Mouse (Mus musculus): ENCODE measurements around the gene Cdc25b. TPM values are rescaled to one million over a fixed set of nuclear protein-coding genes. Genes with fewer than 3 reads are reported as not detected.

Cdc25b gene
- polyA plus RNA-seq, 1 experiment = 73.8 TPM

DNA sequence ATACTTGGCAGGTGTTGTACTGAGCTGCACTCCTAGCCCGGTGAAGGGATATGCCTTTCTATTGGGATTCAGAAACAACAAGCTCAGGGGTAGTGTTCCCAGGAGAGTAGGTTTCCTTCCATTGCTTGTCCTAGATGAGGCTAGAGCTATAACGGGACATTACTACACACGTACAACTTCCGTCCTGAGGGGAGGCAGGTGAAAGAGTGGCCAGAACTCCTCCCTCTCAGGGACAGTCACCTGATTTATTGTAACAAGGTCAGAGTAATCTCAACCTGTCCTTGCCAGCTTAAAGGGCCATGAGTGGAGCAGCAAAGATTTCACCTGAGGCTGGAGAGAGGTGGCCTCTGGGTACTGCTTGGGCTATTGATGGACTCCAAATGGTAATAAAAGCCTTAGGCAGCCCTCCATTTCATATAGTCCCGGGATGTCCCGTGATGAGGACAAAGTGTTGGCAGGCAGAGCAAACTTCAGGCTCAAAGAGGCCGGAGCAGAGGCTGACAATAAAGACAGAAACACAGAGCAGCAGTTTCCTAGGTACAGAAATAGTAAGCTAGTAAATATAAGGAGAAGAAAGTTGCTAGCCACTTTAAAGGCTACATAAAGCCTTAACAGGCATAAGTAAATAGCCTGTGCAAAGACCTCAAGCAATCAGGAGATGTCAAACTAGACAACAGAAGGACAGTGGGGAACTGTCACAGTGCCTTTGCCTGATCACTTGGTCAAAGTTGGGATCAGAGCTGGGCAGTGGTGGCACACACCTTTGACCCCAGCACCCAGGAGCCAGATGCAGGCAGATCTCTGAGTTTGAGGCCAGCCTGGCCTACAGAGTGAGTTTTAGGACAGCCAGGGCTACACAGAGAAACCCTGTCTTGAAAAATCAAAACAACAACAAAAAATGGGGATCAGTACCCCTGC lies 29.5 kb downstream of the Cdc25b start:
- Histone ChIP-seq H3K79me3 (ENCODE audit: low read depth) (peaks cover 2% of the 10 kb centered on the region), H3ac (ENCODE audit: control insufficient read depth, insufficient read length, low read depth) (no peak overlapping the region)
- TF ChIP-seq MAX (IDR thresholded peaks at IDR 0.05) (no peak), FOSL1 (IDR thresholded peaks at IDR 0.05; ENCODE audit: insufficient read depth, low read length, poor library complexity, severe bottlenecking) (no peak), MYOG (IDR thresholded peaks at IDR 0.05; ENCODE audit: control insufficient read depth, extremely low read depth, insufficient read length) (no peak), USF1 (IDR thresholded peaks at IDR 0.05; ENCODE audit: low read depth) (no peak), CTCF (IDR thresholded peaks at IDR 0.05; ENCODE audit: control insufficient read depth, insufficient read depth, insufficient read length) (no peak), MYOD1 (IDR thresholded peaks at IDR 0.05; ENCODE audit: control insufficient read depth, insufficient read length, low read depth) (no peak), CEBPB (IDR thresholded peaks at IDR 0.05; ENCODE audit: low read depth) (no peak)

DNA sequence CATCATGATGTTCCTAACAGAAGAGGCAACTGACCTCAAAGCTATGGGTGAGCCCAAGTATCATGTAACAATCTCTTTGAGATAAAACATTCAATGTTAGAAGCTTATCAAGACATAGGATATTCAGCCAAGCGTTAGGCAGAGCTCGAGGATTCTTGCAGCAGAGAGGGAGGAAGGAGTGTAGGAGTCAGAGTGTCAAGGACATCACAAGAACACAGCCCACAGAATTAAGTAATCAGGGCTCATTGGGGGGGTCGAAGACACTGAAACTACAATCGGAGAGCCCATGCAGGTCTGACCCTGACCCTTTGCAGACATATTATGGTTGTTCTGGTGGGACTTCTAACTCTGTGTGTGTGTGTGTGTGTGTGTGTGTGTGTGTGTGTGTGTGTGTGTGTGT lies 33.3 kb downstream of the Cdc25b start:
- Histone ChIP-seq H3ac (ENCODE audit: control insufficient read depth, insufficient read length, low read depth) (no peak overlapping the region), H3K79me2 (ENCODE audit: control insufficient read depth, insufficient read depth) (no peaks in the 10 kb centered on the region), H3K79me3 (ENCODE audit: low read depth) (no peaks in the 10 kb centered on the region), H3K4me3 (ENCODE audit: insufficient read depth, poor library complexity, severe bottlenecking) (no peak overlapping the region), H3K36me3 (ENCODE audit: control insufficient read depth, insufficient read depth) (no peaks in the 10 kb centered on the region), H3K27me3 (ENCODE audit: control insufficient read depth, insufficient read depth, insufficient read length) (no peaks in the 10 kb centered on the region)
- no peak for TF ChIP-seq MYOD1 (IDR thresholded peaks at IDR 0.05; ENCODE audit: control insufficient read depth, insufficient read length, low read depth)
- TF ChIP-seq MAX (IDR thresholded peaks at IDR 0.05) = no peak
- no peak for TF ChIP-seq CEBPB (IDR thresholded peaks at IDR 0.05; ENCODE audit: low read depth)
- TF ChIP-seq FOSL1 (IDR thresholded peaks at IDR 0.05; ENCODE audit: insufficient read depth, low read length, poor library complexity, severe bottlenecking) = no peak
- no peak for TF ChIP-seq MYOG (IDR thresholded peaks at IDR 0.05; ENCODE audit: control insufficient read depth, extremely low read depth, insufficient read length)
- no peak for TF ChIP-seq CTCF (IDR thresholded peaks at IDR 0.05; ENCODE audit: control insufficient read depth, insufficient read depth, insufficient read length)

More for the DNA sequence above, 29.5 kb downstream of the Cdc25b start:
- Histone ChIP-seq H3K79me2 (ENCODE audit: control insufficient read depth, insufficient read depth) (peaks cover 11% of the 10 kb centered on the region), H3K4me3 (ENCODE audit: insufficient read depth, poor library complexity, severe bottlenecking) (no peak overlapping the region), H3K27me3 (ENCODE audit: control insufficient read depth, insufficient read depth, insufficient read length) (no peaks in the 10 kb centered on the region), H3K36me3 (ENCODE audit: control insufficient read depth, insufficient read depth) (no peaks in the 10 kb centered on the region)

DNA sequence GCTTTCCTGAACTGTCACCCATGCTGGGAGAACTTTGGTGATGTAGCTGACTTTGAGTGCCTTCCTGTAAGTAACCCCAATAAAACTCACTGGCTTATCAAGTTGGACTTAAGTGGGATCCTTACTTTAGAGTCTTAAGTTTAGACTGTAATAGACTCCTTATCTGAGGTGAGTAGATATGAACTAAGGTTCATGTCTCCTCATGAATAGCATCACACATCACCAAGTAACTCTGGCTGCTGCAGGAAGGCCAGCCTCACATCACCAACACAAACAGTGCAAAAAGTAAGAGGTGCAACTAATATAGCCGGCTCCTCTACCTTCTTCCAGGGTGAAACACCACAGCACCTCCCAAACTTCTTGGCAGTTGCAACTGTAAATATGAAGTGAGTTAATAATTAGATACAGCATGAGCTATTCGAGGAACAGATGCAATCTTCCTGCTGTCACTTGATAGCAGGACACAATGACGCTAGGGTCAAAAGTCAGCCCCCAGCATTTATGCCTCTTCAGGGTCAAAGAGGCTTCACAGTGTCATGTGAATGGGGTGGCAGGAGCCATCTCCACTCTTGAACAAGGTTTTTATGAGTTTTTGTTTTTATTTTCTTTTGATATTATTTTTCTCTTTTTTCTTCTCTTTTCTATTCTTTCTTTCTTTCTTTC lies 35.2 kb downstream of the Cdc25b start:
- H3K36me3 ChIP-seq (ENCODE audit: control insufficient read depth, insufficient read depth) = no peaks in the 10 kb centered on the region
- H3K4me3 ChIP-seq (ENCODE audit: insufficient read depth, poor library complexity, severe bottlenecking) = no peak overlapping the region
- no peak overlapping the region for H3ac ChIP-seq (ENCODE audit: control insufficient read depth, insufficient read length, low read depth)
- TF ChIP-seq MAX (IDR thresholded peaks at IDR 0.05) (no peak), MYOD1 (IDR thresholded peaks at IDR 0.05; ENCODE audit: control insufficient read depth, insufficient read length, low read depth) (no peak), CTCF (IDR thresholded peaks at IDR 0.05; ENCODE audit: control insufficient read depth, insufficient read depth, insufficient read length) (no peak), USF1 (IDR thresholded peaks at IDR 0.05; ENCODE audit: low read depth) (no peak), CEBPB (IDR thresholded peaks at IDR 0.05; ENCODE audit: low read depth) (no peak), FOSL1 (IDR thresholded peaks at IDR 0.05; ENCODE audit: insufficient read depth, low read length, poor library complexity, severe bottlenecking) (no peak), MYOG (IDR thresholded peaks at IDR 0.05; ENCODE audit: control insufficient read depth, extremely low read depth, insufficient read length) (no peak)
- no peaks in the 10 kb centered on the region for H3K27me3 ChIP-seq (ENCODE audit: control insufficient read depth, insufficient read depth, insufficient read length)
- no peaks in the 10 kb centered on the region for H3K79me3 ChIP-seq (ENCODE audit: low read depth)
- H3K79me2 ChIP-seq (ENCODE audit: control insufficient read depth, insufficient read depth) = no peaks in the 10 kb centered on the region

DNA sequence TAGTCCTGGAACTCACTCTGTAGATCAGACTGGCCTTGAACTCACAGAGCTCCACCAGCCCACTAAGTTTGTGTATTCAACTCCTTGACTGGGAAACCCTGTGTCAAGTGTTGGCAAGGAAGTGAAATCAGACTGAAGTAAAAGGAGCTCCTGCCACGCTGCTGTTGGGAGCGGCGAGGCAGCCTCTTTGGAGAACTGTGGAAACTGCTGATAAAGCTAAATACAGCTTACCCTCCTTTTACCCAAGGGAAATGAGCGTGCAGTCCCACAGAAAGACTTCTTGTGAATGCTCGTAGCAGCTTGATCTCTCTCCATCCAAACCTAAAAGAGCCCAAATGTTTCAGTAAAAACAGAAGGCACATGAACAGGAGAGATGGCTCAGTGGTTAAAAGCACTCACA lies 35.8 kb downstream of the Cdc25b start:
- TF ChIP-seq CTCF (IDR thresholded peaks at IDR 0.05; ENCODE audit: control insufficient read depth, insufficient read depth, insufficient read length) (no peak), CEBPB (IDR thresholded peaks at IDR 0.05; ENCODE audit: low read depth) (no peak), MYOD1 (IDR thresholded peaks at IDR 0.05; ENCODE audit: control insufficient read depth, insufficient read length, low read depth) (no peak), MYOG (IDR thresholded peaks at IDR 0.05; ENCODE audit: control insufficient read depth, extremely low read depth, insufficient read length) (no peak), USF1 (IDR thresholded peaks at IDR 0.05; ENCODE audit: low read depth) (no peak), MAX (IDR thresholded peaks at IDR 0.05) (no peak), FOSL1 (IDR thresholded peaks at IDR 0.05; ENCODE audit: insufficient read depth, low read length, poor library complexity, severe bottlenecking) (no peak)
- Histone ChIP-seq H3ac (ENCODE audit: control insufficient read depth, insufficient read length, low read depth) (no peak overlapping the region), H3K79me2 (ENCODE audit: control insufficient read depth, insufficient read depth) (no peaks in the 10 kb centered on the region), H3K36me3 (ENCODE audit: control insufficient read depth, insufficient read depth) (no peaks in the 10 kb centered on the region), H3K27me3 (ENCODE audit: control insufficient read depth, insufficient read depth, insufficient read length) (no peaks in the 10 kb centered on the region), H3K79me3 (ENCODE audit: low read depth) (no peaks in the 10 kb centered on the region), H3K4me3 (ENCODE audit: insufficient read depth, poor library complexity, severe bottlenecking) (no peak overlapping the region)

DNA sequence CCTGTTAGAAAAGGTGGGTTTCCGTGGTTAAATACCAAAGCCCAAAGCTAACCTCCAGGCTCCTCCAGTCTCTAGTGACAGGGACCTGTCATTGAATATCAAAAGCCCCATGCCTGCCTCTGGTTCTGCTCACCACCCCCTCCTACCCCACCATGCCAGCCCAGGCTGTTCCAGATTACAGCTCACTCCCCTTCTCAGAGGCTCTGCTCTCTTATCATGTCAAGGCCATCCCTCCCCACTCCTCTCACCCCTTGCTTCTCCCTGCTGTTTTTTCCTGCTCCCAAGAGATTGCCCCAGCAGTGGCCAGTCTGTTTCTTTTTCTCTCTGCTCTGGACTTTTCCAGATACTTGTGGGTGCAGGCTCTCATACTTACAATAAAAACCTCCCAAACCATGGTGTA lies 36.8 kb downstream of the Cdc25b start:
- H3K4me3 ChIP-seq (ENCODE audit: insufficient read depth, poor library complexity, severe bottlenecking) = no peak overlapping the region
- no peak for TF ChIP-seq MAX (IDR thresholded peaks at IDR 0.05)
- no peak for TF ChIP-seq CTCF (IDR thresholded peaks at IDR 0.05; ENCODE audit: control insufficient read depth, insufficient read depth, insufficient read length)
- no peak for TF ChIP-seq MYOG (IDR thresholded peaks at IDR 0.05; ENCODE audit: control insufficient read depth, extremely low read depth, insufficient read length)
- TF ChIP-seq MYOD1 (IDR thresholded peaks at IDR 0.05; ENCODE audit: control insufficient read depth, insufficient read length, low read depth) = no peak
- TF ChIP-seq USF1 (IDR thresholded peaks at IDR 0.05; ENCODE audit: low read depth) = no peak
- no peaks in the 10 kb centered on the region for H3K36me3 ChIP-seq (ENCODE audit: control insufficient read depth, insufficient read depth)
- H3K79me2 ChIP-seq (ENCODE audit: control insufficient read depth, insufficient read depth) = no peaks in the 10 kb centered on the region
- H3K79me3 ChIP-seq (ENCODE audit: low read depth) = no peaks in the 10 kb centered on the region
- no peak overlapping the region for H3ac ChIP-seq (ENCODE audit: control insufficient read depth, insufficient read length, low read depth)
- no peaks in the 10 kb centered on the region for H3K27me3 ChIP-seq (ENCODE audit: control insufficient read depth, insufficient read depth, insufficient read length)

All from C2C12 (cell line).